Mouse (Mus musculus): ENCODE results near the gene Zfp346.

The Zfp346 gene

GRCm38 (mm10) chr13:55152621-55153415, 47.7 kb downstream of the Zfp346 start, which contains the start of gene Fgfr4:
Fgfr4 (plus strand) TSS chr13:55152640.
- no peak for DNase-seq (ENCODE audit: low spot score)

GRCm38 (mm10) chr13:55153951-55154350, 48.8 kb downstream of the Zfp346 start:
- DNase-seq (ENCODE audit: low spot score), result no peak

GRCm38 (mm10) chr13:55162365-55162764, 57.3 kb downstream of the Zfp346 start:
- DNase-seq (ENCODE audit: low spot score), result no peak

- DNase-seq (ENCODE audit: low spot score), result no peak
Measured at GRCm38 (mm10) chr13:55163553-55163952, 58.4 kb downstream of the Zfp346 start.

GRCm38 (mm10) chr13:55165831-55166339, 60.8 kb downstream of the Zfp346 start:
- DNase-seq (ENCODE audit: low spot score), result no peak

- DNase-seq (ENCODE audit: low spot score), result no peak
Measured at GRCm38 (mm10) chr13:55166806-55167725, 62.0 kb downstream of the Zfp346 start.

GRCm38 (mm10) chr13:55167798-55168197, 62.7 kb downstream of the Zfp346 start:
- no peak for DNase-seq (ENCODE audit: low spot score)

GRCm38 (mm10) chr13:55168255-55168654, 63.1 kb downstream of the Zfp346 start:
- DNase-seq (ENCODE audit: low spot score), result no peak

- no peak for DNase-seq (ENCODE audit: low spot score)
Measured at GRCm38 (mm10) chr13:55168958-55169369, 63.9 kb downstream of the Zfp346 start.

- no peak for DNase-seq (ENCODE audit: low spot score)
Measured at GRCm38 (mm10) chr13:55171517-55172335, 66.6 kb downstream of the Zfp346 start.

- DNase-seq (ENCODE audit: low spot score), result no peak
Measured at GRCm38 (mm10) chr13:55172336-55172770, 67.2 kb downstream of the Zfp346 start.

- no peak for DNase-seq (ENCODE audit: low spot score)
Measured at GRCm38 (mm10) chr13:55174347-55174746, 69.2 kb downstream of the Zfp346 start.

- no peak for DNase-seq (ENCODE audit: low spot score)
Measured at GRCm38 (mm10) chr13:55176265-55176664, 71.2 kb downstream of the Zfp346 start.

GRCm38 (mm10) chr13:55177903-55178496, 72.9 kb downstream of the Zfp346 start:
- DNase-seq (ENCODE audit: low spot score), result no peak

GRCm38 (mm10) chr13:55178556-55178955, 73.4 kb downstream of the Zfp346 start:
- DNase-seq (ENCODE audit: low spot score), result peak; percentile 53

GRCm38 (mm10) chr13:55179591-55179990, 74.5 kb downstream of the Zfp346 start:
- DNase-seq (ENCODE audit: low spot score), result no peak

- DNase-seq (ENCODE audit: low spot score), result no peak
Measured at GRCm38 (mm10) chr13:55181786-55182172, 76.7 kb downstream of the Zfp346 start.

- DNase-seq (ENCODE audit: low spot score), result peak; percentile 32
Measured at GRCm38 (mm10) chr13:55182173-55182894, 77.2 kb downstream of the Zfp346 start.

- no peak for DNase-seq (ENCODE audit: low spot score)
Measured at GRCm38 (mm10) chr13:55183382-55183781, 78.3 kb downstream of the Zfp346 start.
